Mouse (Mus musculus): ENCODE results near the gene Lrig1. TPM values are rescaled to one million over a fixed set of nuclear protein-coding genes. Genes with fewer than 3 reads are reported as not detected.

Lrig1 gene
- total and polyA plus RNA-seq, 3 experiments, result 0.58 to 0.75 TPM; not detected in 1

DNA sequence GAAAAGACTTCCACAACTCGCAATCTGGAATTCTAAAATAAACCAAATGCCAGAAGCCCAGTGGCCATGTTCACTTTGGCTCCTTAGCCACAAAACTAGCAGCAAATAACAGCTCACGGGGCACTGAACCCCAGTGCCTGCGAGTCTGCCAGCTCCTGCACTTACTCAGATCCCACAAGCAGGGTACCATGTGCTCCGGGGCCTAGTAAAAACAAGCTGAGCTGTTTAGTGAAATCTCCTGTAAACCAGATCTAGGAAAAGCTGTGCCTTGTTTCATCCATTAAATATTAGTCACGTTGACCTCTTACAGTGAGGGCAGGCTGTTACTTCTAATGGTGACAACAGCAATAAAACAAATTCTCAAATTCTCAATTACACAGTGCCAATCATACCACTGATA, 81.3 kb downstream of the Lrig1 start:
- no peaks in the 10 kb centered on the region for H3K79me2 ChIP-seq (ENCODE audit: control insufficient read depth, insufficient read depth, low read length, poor library complexity)
- no peak for TF ChIP-seq MXI1 (IDR thresholded peaks at IDR 0.05; ENCODE audit: low read depth, low read length)
- no peak for TF ChIP-seq POLR2AphosphoS5 (IDR thresholded peaks at IDR 0.05; ENCODE audit: borderline replicate concordance, low read depth, low read length)
- no peak for TF ChIP-seq GABPA (IDR thresholded peaks at IDR 0.05; ENCODE audit: low read depth, low read length)
- TF ChIP-seq CHD1 (IDR thresholded peaks at IDR 0.05; ENCODE audit: low read depth, low read length), result no peak
- TF ChIP-seq POLR2AphosphoS2 (IDR thresholded peaks at IDR 0.05; ENCODE audit: low read length), result no peak
- no peak for TF ChIP-seq NELFE (IDR thresholded peaks at IDR 0.05; ENCODE audit: low read depth, low read length)
- no peak for TF ChIP-seq RAD21 (IDR thresholded peaks at IDR 0.05; ENCODE audit: low read depth, low read length)
- no peak for TF ChIP-seq CHD2 (IDR thresholded peaks at IDR 0.05; ENCODE audit: low read length)
- TF ChIP-seq MAZ (IDR thresholded peaks at IDR 0.05; ENCODE audit: low read depth, low read length), result no peak
- H3K27ac ChIP-seq (ENCODE audit: control insufficient read depth, low read depth, low read length), result no peak overlapping the region
- H3K9me3 ChIP-seq (replicated peaks; ENCODE audit: insufficient read depth, low read length), result no peaks in the 10 kb centered on the region
- no peaks in the 10 kb centered on the region for H3K4me1 ChIP-seq (ENCODE audit: control insufficient read depth in 1 of 2, insufficient read depth in 2 of 2, low read length in 2 of 2)
- no peak overlapping the region for H3K9ac ChIP-seq (ENCODE audit: control insufficient read depth, low read depth, low read length, poor library complexity, severe bottlenecking)
- H3K4me3 ChIP-seq (ENCODE audit: control insufficient read depth in 1 of 2, insufficient read depth in 1 of 2, low read depth in 2 of 2, low read length in 2 of 2), result no peak overlapping the region
- H3K36me3 ChIP-seq (ENCODE audit: control insufficient read depth in 1 of 2, insufficient read depth in 2 of 2, low read length in 2 of 2), result no peaks in the 10 kb centered on the region
- no peak for DNase-seq (ENCODE audit: low read depth, low spot score)
- H3K27me3 ChIP-seq (ENCODE audit: control insufficient read depth in 1 of 2, insufficient read depth in 2 of 2, low read length in 2 of 2), result no peaks in the 10 kb centered on the region; a peak in 1 of 4 replicates

DNA sequence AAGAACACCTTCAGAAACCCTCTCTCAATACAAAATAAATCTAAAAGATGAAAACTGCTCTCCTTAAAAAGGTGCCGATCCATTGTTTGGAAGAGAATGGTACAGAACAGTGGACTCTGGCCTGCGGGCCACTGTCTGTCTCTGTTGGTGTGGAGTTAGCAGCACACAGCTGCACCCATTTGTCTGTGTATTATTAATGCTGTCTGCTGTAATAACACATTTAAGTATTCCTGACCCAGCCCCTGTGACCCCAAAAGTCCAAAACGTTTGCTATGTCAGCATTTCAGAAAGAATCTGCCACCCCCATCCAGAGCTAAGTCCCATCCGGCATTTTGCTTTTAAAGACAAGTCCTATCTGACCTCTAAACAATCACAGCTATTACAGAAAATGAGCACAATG, 84.0 kb downstream of the Lrig1 start:
- H3K79me2 ChIP-seq (ENCODE audit: control insufficient read depth, insufficient read depth, low read length, poor library complexity), result no peaks in the 10 kb centered on the region
- H3K36me3 ChIP-seq (ENCODE audit: control insufficient read depth in 1 of 2, insufficient read depth in 2 of 2, low read length in 2 of 2), result no peaks in the 10 kb centered on the region
- no peak for DNase-seq (ENCODE audit: low read depth, low spot score)
- H3K4me1 ChIP-seq (ENCODE audit: control insufficient read depth in 1 of 2, insufficient read depth in 2 of 2, low read length in 2 of 2), result no peaks in the 10 kb centered on the region
- no peaks in the 10 kb centered on the region; a peak in 1 of 4 replicates for H3K27me3 ChIP-seq (ENCODE audit: control insufficient read depth in 1 of 2, insufficient read depth in 2 of 2, low read length in 2 of 2)
- H3K4me3 ChIP-seq (ENCODE audit: control insufficient read depth in 1 of 2, insufficient read depth in 1 of 2, low read depth in 2 of 2, low read length in 2 of 2), result no peak overlapping the region
- no peaks in the 10 kb centered on the region for H3K9me3 ChIP-seq (replicated peaks; ENCODE audit: insufficient read depth, low read length)
- no peak overlapping the region for H3K9ac ChIP-seq (ENCODE audit: control insufficient read depth, low read depth, low read length, poor library complexity, severe bottlenecking)
- no peak for TF ChIP-seq USF2 (IDR thresholded peaks at IDR 0.05; ENCODE audit: borderline replicate concordance in 1 of 2, insufficient read depth in 1 of 2, low read depth in 1 of 2, low read length in 2 of 2)
- TF ChIP-seq ZNF384 (IDR thresholded peaks at IDR 0.05; ENCODE audit: low read depth, low read length), result no peak
- no peak for TF ChIP-seq E2F4 (IDR thresholded peaks at IDR 0.05; ENCODE audit: borderline replicate concordance, low read depth, low read length)
- no peak for TF ChIP-seq RAD21 (IDR thresholded peaks at IDR 0.05; ENCODE audit: low read depth, low read length)
- TF ChIP-seq CHD2 (IDR thresholded peaks at IDR 0.05; ENCODE audit: low read length), result no peak
- TF ChIP-seq POLR2AphosphoS2 (IDR thresholded peaks at IDR 0.05; ENCODE audit: low read length), result no peak
- TF ChIP-seq USF1 (IDR thresholded peaks at IDR 0.05; ENCODE audit: low read depth, low read length), result no peak
- TF ChIP-seq TAL1 (IDR thresholded peaks at IDR 0.05; ENCODE audit: low read length), result no peak
- TF ChIP-seq HCFC1 (IDR thresholded peaks at IDR 0.05; ENCODE audit: low read depth, low read length), result no peak
- no peak for TF ChIP-seq MAZ (IDR thresholded peaks at IDR 0.05; ENCODE audit: low read depth, low read length)
- TF ChIP-seq NELFE (IDR thresholded peaks at IDR 0.05; ENCODE audit: low read depth, low read length), result no peak
- no peak for TF ChIP-seq KAT2A (conservative IDR thresholded peaks at IDR 0.05; ENCODE audit: low read depth, low read length)
- no peak for TF ChIP-seq ETS1 (IDR thresholded peaks at IDR 0.05; ENCODE audit: low read depth, low read length)
- H3K27ac ChIP-seq (ENCODE audit: control insufficient read depth, low read depth, low read length), result no peak overlapping the region
